8 mouse cellular contexts compared by ENCODE assay signal in genomic region chr2:172378332-172378731, GRCm38 (mm10). TPM values are rescaled to one million over a fixed set of nuclear protein-coding genes. Genes with fewer than 3 reads are reported as not detected.
A peak's percentile ranks its signal among the peaks of the same experiment; 100 is the strongest.
DNase-seq lines count a peak whose midpoint lies in the region; ATAC-seq and TF ChIP-seq lines count a peak whose summit lies in the region.

No protein-coding gene starts in this region.

- no peak overlapping the region for H3K4me3 ChIP-seq in gastrocnemius, adult 2 months
- no peak overlapping the region for H3K4me3 ChIP-seq in intestine, postnatal 0 days (ENCODE audit: low read depth, low read length)

- peak; percentile 54 for TF ChIP-seq CTCF in gastrocnemius, adult 2 months (IDR thresholded peaks at IDR 0.05)
- TF ChIP-seq CTCF in intestine, postnatal 0 days (IDR thresholded peaks at IDR 0.05; ENCODE audit: low read depth): peak; percentile 75

- no peak overlapping the region for H3K9ac ChIP-seq in intestine, postnatal 0 days (ENCODE audit: low read depth, low read length)

- peak; percentile 38 for DNase-seq in gastrocnemius, adult 2 months
- no peak for DNase-seq in gastrocnemius, postnatal 36 days
- DNase-seq in 3T3-L1 (ENCODE audit: low read depth, low spot score): peak; percentile 57
- DNase-seq in Muller cell, postnatal 12 days (ENCODE audit: inconsistent ontology term): peak; percentile 53
- DNase-seq in lung, postnatal 10 days: peak; percentile 62
- DNase-seq in spleen, postnatal 4 days (ENCODE audit: low spot score in 2 of 2): peak; percentile 55 to 77

- peaks cover 86% of the 10 kb centered on the region for H3K36me3 ChIP-seq in intestine, postnatal 0 days (ENCODE audit: control insufficient read depth, insufficient read depth)

- no peak for ATAC-seq in intestine, postnatal 0 days
- no peak for ATAC-seq in erythroid progenitor cell, adult 5-6 weeks (replicated peaks; ENCODE audit: low FRiP score, poor library complexity, severe bottlenecking)

- intact Hi-C loops in gastrocnemius, adult 2 months (cut with DNase I): loop anchor here (10.0 kb wide), 1 partner anchor 636 kb away; no protein-coding TSS in a partner anchor
- intact Hi-C loops in gastrocnemius, postnatal 36 days (cut with DNase I): loop anchor here (5.0 kb wide), 1 partner anchor 64 kb away; the partner anchor contains the start of gene Rtf2

- H3K4me1 ChIP-seq in intestine, postnatal 0 days (replicated peaks; ENCODE audit: control insufficient read depth, insufficient read depth, low read length): no peaks in the 10 kb centered on the region

- H3K27me3 ChIP-seq in intestine, postnatal 0 days (replicated peaks; ENCODE audit: control insufficient read depth, insufficient read depth, low read length): no peaks in the 10 kb centered on the region

- H3K4me2 ChIP-seq in intestine, postnatal 0 days (replicated peaks; ENCODE audit: low read depth): no peak overlapping the region

- 74% methylated on average over 7 of the region's 7 CpGs for WGBS in intestine, postnatal 0 days

- no peak overlapping the region for H3K27ac ChIP-seq in gastrocnemius, adult 2 months
- H3K27ac ChIP-seq in intestine, postnatal 0 days (ENCODE audit: low read depth, low read length): no peak overlapping the region

- H3K9me3 ChIP-seq in intestine, postnatal 0 days (ENCODE audit: control insufficient read depth): no peaks in the 10 kb centered on the region

RNA-seq across cellular contexts. Expression of gene Cstf1, which starts 7.9 kb away (rescaled TPM):
- 10 to 100 TPM; 17.0 to 20.6 TPM for total RNA-seq in gastrocnemius, adult 2 months (2021)
- 10 to 100 TPM; 16.6 to 19.3 TPM for total RNA-seq in gastrocnemius, postnatal 36 days (2021)
- 18.0 and 19.4 TPM in 2 replicates for polyA plus RNA-seq in intestine, postnatal 0 days (2015; fragmentation: Nextera tagmentation; extraction: Ambion mirVana)
- total RNA-seq in erythroid progenitor cell, adult 5-6 weeks (2015; ENCODE audit: low replicate concordance): 14.1 and 21.4 TPM in 2 replicates
- total RNA-seq in erythroid progenitor cell, adult 5-6 weeks (2017; ENCODE audit: low replicate concordance): 17.1 and 42.2 TPM in 2 replicates

RNA-seq across cellular contexts. Expression of gene Aurka, which starts 8.0 kb away (rescaled TPM):
- total RNA-seq in gastrocnemius, adult 2 months (2021): 1 to 10 TPM; 4.4 to 9.9 TPM
- 1 to 10 TPM; 4.1 to 6.6 TPM for total RNA-seq in gastrocnemius, postnatal 36 days (2021)
- polyA plus RNA-seq in intestine, postnatal 0 days (2015; fragmentation: Nextera tagmentation; extraction: Ambion mirVana): 17.9 and 23.1 TPM in 2 replicates
- 198 and 222 TPM in 2 replicates for total RNA-seq in erythroid progenitor cell, adult 5-6 weeks (2015; ENCODE audit: low replicate concordance)
- total RNA-seq in erythroid progenitor cell, adult 5-6 weeks (2017; ENCODE audit: low replicate concordance): 219 and 316 TPM in 2 replicates

RNA-seq across cellular contexts. Expression of gene Cass4, which starts 15.3 kb away (rescaled TPM):
- total RNA-seq in gastrocnemius, adult 2 months (2021): under 1 TPM; 0.08 to 0.13 TPM
- total RNA-seq in gastrocnemius, postnatal 36 days (2021): under 1 TPM; 0.25 to 0.33 TPM
- polyA plus RNA-seq in intestine, postnatal 0 days (2015; fragmentation: Nextera tagmentation; extraction: Ambion mirVana): 0.29 and 0.33 TPM in 2 replicates
- not detected in 2 replicates for total RNA-seq in erythroid progenitor cell, adult 5-6 weeks (2015; ENCODE audit: low replicate concordance)
- total RNA-seq in erythroid progenitor cell, adult 5-6 weeks (2017; ENCODE audit: low replicate concordance): 0.77 TPM in 1 of 2 replicates, not detected in the other

RNA-seq across cellular contexts. Expression of gene Fam210b, which starts 33.0 kb away (rescaled TPM):
- 1 to 10 TPM; 5.0 to 6.4 TPM for total RNA-seq in gastrocnemius, adult 2 months (2021)
- 1 to 10 TPM; 3.9 to 4.6 TPM for total RNA-seq in gastrocnemius, postnatal 36 days (2021)
- 11.5 and 12.7 TPM in 2 replicates for polyA plus RNA-seq in intestine, postnatal 0 days (2015; fragmentation: Nextera tagmentation; extraction: Ambion mirVana)
- 93.3 and 105 TPM in 2 replicates for total RNA-seq in erythroid progenitor cell, adult 5-6 weeks (2015; ENCODE audit: low replicate concordance)
- 66.6 and 77.2 TPM in 2 replicates for total RNA-seq in erythroid progenitor cell, adult 5-6 weeks (2017; ENCODE audit: low replicate concordance)

Comparison
In these comparisons a context has a peak if more than half of its experiments do, and no peak if none do; other contexts are left out.
1. DNase-seq: peak in gastrocnemius, adult 2 months (single experiment), 3T3-L1 (single experiment), Muller cell, postnatal 12 days (single experiment), lung, postnatal 10 days (single experiment) and spleen, postnatal 4 days (2 of 2); none in gastrocnemius, postnatal 36 days (0 of 2).
2. RNA of gene Aurka, which starts 8.0 kb away (total RNA-seq): 198 to 316 TPM in erythroid progenitor cell, adult 5-6 weeks; 4.4 to 9.9 TPM in gastrocnemius, adult 2 months and 4.1 to 6.6 TPM in gastrocnemius, postnatal 36 days; every median in the first group is over 10 times any median in the second.